Mouse (Mus musculus) stomach, embryonic 16.5 days (tissue): Measurements from ENCODE around the gene Adora2b. TPM values are rescaled to one million over a fixed set of nuclear protein-coding genes. Genes with fewer than 3 reads are reported as not detected.

Source experiments
- ATAC-seq: fragments of 200-750 bp; cut with Nextera tagmentation; 2 replicates; pipeline ENCODE4 v1.8.0; 2017; ENCODE audit warnings: moderate number of reproducible peaks, moderate TSS enrichment; ENCODE audit not compliant: insufficient read depth, low FRiP score
- H3K27ac ChIP-seq: fragments of 300-500 bp; sonication (generic); 2 replicates; pipeline ENCODE4 v1.5.1; 2014; ENCODE audit warnings: low read length
- H3K27me3 ChIP-seq: fragments of 300-500 bp; sonication (generic); 2 replicates; pipeline ENCODE4 v1.6.1; 2014; ENCODE audit warnings: low read length, control low read depth, mixed read lengths; ENCODE audit not compliant: control insufficient read depth, insufficient read depth
- H3K36me3 ChIP-seq: fragments of 300-500 bp; sonication (generic); 2 replicates; pipeline ENCODE4 v1.6.1; 2014; ENCODE audit warnings: low read length; ENCODE audit not compliant: control insufficient read depth, insufficient read depth
- H3K4me1 ChIP-seq: fragments of 300-500 bp; sonication (generic); 2 replicates; pipeline ENCODE4 v1.6.1; 2014; ENCODE audit warnings: low read length, control low read depth, mixed read lengths; ENCODE audit not compliant: control insufficient read depth, insufficient read depth
- H3K4me2 ChIP-seq: fragments of 300-500 bp; sonication (generic); 2 replicates; pipeline ENCODE4 v1.6.1; 2014; ENCODE audit warnings: low read depth, low read length, mixed read lengths
- H3K4me3 ChIP-seq: fragments of 300-500 bp; sonication (generic); replicated peaks from 2 replicates; pipeline ENCODE4 v1.5.1; 2014; ENCODE audit warnings: mild to moderate bottlenecking, low read length
- H3K9ac ChIP-seq: fragments of 300-500 bp; sonication (generic); 2 replicates; pipeline ENCODE4 v1.6.1; 2014; ENCODE audit warnings: low read length
- H3K9me3 ChIP-seq: fragments of 300-500 bp; sonication (generic); replicated peaks from 2 replicates; pipeline ENCODE4 v1.6.1; 2016; ENCODE audit warnings: low read length, control low read depth; ENCODE audit not compliant: control insufficient read depth
- WGBS: fragments of 180-500 bp; shearing (Covaris S2); extraction: QIAGEN DNeasy Blood & Tissue Kit; methylation state at CpG from one replicate; pipeline ENCODE4 v1.1.7; 2014; 5-methylcytosine and 5-hydroxymethylcytosine counted together
- polyA plus RNA-seq: library from polyadenylated mRNA; unstranded; fragments of >200 nt; fragmentation: Nextera tagmentation; extraction: Ambion mirVana; gene quantifications from 2 replicates; pipeline ENCODE4 v1.2.1, GENCODE M21; 2015

Gene Adora2b
- polyA plus RNA-seq, result 7.9 and 8.1 TPM in 2 replicates

DNA sequence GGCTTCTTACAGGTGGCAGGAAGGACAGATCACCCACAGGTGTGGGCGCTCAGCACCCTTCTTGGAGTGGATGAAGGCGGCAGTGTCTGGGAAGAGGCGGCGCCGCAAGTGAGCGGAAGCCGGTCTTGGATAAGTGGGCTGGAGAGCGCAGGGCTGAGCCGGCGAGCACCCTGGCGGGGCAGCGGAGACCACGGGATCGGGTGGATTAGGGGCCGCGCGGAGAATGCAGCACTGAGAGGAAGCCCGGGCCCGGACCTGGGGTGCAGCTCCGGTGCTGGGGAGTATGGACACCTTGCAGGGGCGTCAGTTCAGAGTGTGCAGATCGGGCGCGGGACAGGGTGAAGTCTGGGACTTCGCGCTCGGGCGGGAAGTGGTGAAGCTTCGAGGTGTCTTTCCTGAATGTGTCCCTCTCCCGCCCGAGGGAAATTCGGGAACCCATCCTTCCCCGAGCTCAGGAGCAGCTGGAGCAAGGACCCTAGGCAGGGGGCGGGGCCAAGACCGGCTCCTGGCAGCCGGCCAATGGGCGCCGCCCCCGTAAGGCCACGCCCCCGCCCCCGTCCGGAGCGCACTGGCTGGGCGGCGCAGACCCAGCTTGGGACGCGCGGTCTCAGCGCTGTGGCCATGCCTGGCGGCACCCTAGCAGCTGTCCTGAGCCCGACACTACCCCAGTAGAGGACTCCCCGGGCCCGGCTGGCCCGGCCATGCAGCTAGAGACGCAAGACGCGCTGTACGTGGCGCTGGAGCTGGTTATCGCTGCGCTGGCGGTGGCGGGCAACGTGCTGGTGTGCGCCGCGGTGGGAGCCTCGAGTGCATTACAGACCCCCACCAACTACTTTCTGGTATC, at the start of gene Adora2b:
Gene Adora2b, plus strand, starts transcription at position 584 of the 844 bp plus-strand sequence.
- Histone ChIP-seq H3K4me3 (peak within 1 kb of the TSS; percentile 54), H3K9me3 (no peaks in the 10 kb centered on the region), H3K27ac (no peak within 1 kb of the TSS), H3K27me3 (peaks cover 8% of the 10 kb centered on the region; the same call in 1 of the 2 replicates), H3K36me3 (no peaks in the 10 kb centered on the region), H3K4me1 (peaks cover 16% of the 10 kb centered on the region; the same call in 1 of the 2 replicates), H3K4me2 (peak within 1 kb of the TSS; percentile 99), H3K9ac (peak within 1 kb of the TSS; percentile 66)
- peak; percentile 87 for ATAC-seq
- under 1% methylated on average over 69 of the region's 69 CpGs for WGBS

DNA sequence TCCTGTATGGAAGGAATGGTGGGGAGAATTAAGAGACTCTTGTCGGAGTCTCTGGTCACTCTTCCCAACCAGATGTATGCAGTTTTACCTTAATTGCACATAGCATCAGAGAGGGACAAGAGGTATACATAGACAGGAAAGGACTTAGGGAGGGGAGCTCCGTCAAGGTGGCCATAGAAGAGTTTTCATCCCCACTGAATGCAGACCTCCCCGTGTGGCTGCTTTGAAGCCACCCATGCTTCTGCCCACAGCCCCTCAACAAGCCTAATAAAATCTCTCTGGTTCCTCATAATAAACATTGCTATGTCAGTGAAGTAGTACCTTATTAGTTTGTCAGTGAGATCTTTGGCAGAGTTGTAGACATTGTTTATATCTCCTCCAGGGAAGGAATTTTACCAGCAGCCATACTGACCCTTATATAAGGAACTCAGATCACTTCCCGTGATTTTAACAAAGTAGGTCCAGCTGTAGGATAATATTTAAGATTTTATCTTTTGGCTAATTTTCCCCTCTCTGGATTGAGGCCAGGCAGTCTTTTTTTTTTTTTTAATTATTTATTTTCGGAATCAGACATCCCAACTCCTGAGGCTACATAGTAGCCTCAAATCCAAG, 47.8 kb upstream of the Adora2b start:
- no peak overlapping the region for H3K27ac ChIP-seq
- no peak overlapping the region for H3K4me2 ChIP-seq
- H3K4me1 ChIP-seq, result no peaks in the 10 kb centered on the region
- 46% methylated on average over 5 of the region's 5 CpGs for WGBS
- no peaks in the 10 kb centered on the region for H3K9me3 ChIP-seq
- H3K36me3 ChIP-seq, result no peaks in the 10 kb centered on the region
- H3K9ac ChIP-seq, result no peak overlapping the region
- no peak for ATAC-seq
- H3K4me3 ChIP-seq, result no peak overlapping the region
- no peaks in the 10 kb centered on the region for H3K27me3 ChIP-seq

DNA sequence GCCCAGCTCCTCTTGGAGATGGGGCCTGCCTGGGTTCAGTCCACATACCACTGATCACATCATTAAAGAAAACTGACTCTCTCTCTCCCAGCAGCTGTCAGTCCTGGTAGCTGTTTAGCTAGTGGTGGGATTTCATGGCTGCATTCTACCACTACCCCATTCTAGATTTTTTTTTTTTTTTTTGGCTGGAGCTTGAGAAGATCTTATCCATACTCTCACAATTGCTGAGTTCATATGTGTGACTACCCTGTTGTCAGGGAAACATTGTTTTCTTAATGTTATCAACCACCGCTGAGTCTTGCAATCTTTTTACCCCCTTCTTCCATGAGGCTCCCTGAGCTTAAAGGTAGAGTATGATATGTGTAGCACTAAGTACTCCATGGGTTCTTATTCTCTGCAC, 46.1 kb upstream of the Adora2b start:
- WGBS, result 85% methylated on average over 1 of the region's 1 CpGs
- Histone ChIP-seq H3K27ac (no peak overlapping the region), H3K36me3 (no peaks in the 10 kb centered on the region), H3K4me1 (no peaks in the 10 kb centered on the region), H3K4me3 (no peak overlapping the region), H3K9me3 (no peaks in the 10 kb centered on the region), H3K27me3 (no peaks in the 10 kb centered on the region), H3K4me2 (no peak overlapping the region), H3K9ac (no peak overlapping the region)
- ATAC-seq, result no peak

DNA sequence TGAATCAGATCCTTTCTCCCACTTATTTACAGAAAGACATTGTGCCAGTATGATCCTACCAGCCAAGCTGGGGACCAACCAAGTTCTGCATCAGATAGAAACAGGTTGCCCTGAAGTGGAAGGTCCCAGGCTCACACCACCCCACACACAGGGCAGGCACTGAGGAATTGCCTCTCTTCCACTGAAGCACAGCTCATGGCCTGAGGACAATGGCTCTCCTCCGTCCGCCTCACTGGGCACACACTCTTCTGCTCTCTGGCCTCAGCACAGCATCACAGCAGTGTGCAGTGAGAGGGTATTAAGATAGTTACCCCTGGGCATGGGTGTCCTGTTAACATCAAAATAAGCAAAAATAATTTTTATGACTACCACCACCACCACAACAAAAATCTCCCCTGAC, 39.7 kb upstream of the Adora2b start:
- Histone ChIP-seq H3K9ac (no peak overlapping the region), H3K4me1 (no peaks in the 10 kb centered on the region), H3K27ac (no peak overlapping the region), H3K36me3 (no peaks in the 10 kb centered on the region), H3K4me3 (no peak overlapping the region), H3K27me3 (no peaks in the 10 kb centered on the region), H3K9me3 (no peaks in the 10 kb centered on the region), H3K4me2 (no peak overlapping the region)
- WGBS, result 92% methylated on average over 2 of the region's 2 CpGs
- ATAC-seq, result no peak; the same call in 1 of the 2 replicates

DNA sequence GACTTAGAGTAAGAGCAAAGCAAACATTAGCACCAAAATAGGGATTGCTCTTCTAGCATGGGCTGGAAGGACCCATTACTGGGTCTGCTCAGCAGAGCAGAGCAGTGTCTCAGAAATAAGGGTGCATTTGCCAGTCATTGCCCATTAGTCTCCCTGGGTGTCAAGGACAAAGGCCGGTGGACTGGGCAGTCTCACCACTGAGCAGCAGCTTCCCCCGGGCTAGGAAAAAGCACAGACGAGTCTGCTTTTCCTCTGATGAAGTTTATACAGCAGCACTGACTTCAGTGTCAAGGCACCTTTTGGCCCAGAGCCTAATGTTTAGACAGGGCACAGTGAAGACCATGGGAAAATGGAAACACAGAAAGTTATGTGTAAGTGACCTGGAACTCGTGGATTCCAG, 38.9 kb upstream of the Adora2b start:
- Histone ChIP-seq H3K4me2 (no peak overlapping the region), H3K9me3 (no peaks in the 10 kb centered on the region), H3K36me3 (no peaks in the 10 kb centered on the region), H3K4me3 (no peak overlapping the region), H3K27me3 (no peaks in the 10 kb centered on the region), H3K27ac (no peak overlapping the region), H3K9ac (no peak overlapping the region), H3K4me1 (no peaks in the 10 kb centered on the region)
- 43% methylated on average over 4 of the region's 4 CpGs for WGBS
- ATAC-seq, result no peak

DNA sequence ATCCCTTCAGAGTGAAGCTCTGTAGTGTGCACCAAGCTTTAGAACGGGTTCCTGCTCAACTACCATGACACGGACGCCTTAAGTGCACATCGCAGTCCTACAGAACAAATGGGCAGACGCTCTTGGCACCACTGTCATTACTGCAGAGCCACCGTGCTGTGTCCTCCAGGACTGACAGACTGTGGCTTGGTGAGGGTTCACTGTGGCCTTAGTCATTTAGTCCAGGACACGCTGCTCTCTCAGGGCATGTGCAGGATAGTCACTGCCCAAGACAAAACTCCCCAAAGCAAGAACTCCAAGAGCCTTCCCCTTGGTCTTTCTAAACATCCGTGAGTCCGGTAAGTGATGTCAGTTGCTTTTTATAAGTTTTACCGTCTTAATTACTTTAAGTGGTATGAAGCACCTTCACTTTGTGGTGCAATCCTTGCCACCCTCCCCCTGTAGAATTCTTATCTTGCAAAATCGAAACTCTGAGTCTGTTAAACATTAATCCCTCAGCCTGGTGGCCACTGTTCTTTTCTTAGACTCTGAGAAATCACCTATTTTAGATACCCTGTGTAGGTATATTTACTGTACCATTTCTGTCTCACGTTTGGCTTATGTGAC, 35.3 kb upstream of the Adora2b start:
- no peak overlapping the region for H3K27ac ChIP-seq
- no peak overlapping the region for H3K4me2 ChIP-seq
- H3K27me3 ChIP-seq, result no peaks in the 10 kb centered on the region
- ATAC-seq, result no peak
- H3K9ac ChIP-seq, result no peak overlapping the region
- no peaks in the 10 kb centered on the region for H3K9me3 ChIP-seq
- WGBS, result 78% methylated on average over 12 of the region's 12 CpGs
- no peaks in the 10 kb centered on the region for H3K36me3 ChIP-seq
- H3K4me3 ChIP-seq, result no peak overlapping the region
- no peaks in the 10 kb centered on the region for H3K4me1 ChIP-seq

DNA sequence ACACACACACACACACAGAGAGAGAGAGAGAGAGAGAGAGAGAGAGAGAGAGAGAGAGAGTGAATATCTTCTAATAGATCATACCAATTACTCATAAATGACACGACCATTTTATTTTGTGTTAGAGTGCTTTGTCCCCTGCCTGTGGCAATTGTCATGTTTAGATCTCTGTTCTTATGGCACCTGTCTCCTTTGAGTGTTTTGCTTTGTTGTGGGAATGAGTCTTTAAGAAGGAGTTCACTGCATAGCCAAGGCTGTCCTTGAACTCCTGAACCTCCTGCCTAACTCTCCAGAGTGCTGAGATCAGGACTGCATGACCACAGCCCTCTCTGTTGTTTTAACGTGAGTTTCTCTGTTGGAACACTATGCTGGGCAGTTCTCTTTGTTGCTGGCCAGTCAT, 33.7 kb upstream of the Adora2b start:
- no peak overlapping the region for H3K4me3 ChIP-seq
- WGBS, result 72% methylated on average over 2 of the region's 2 CpGs
- no peak for ATAC-seq
- no peaks in the 10 kb centered on the region for H3K4me1 ChIP-seq
- H3K27ac ChIP-seq, result no peak overlapping the region
- H3K9ac ChIP-seq, result no peak overlapping the region
- H3K4me2 ChIP-seq, result no peak overlapping the region
- no peaks in the 10 kb centered on the region for H3K27me3 ChIP-seq
- no peaks in the 10 kb centered on the region for H3K9me3 ChIP-seq
- H3K36me3 ChIP-seq, result no peaks in the 10 kb centered on the region

DNA sequence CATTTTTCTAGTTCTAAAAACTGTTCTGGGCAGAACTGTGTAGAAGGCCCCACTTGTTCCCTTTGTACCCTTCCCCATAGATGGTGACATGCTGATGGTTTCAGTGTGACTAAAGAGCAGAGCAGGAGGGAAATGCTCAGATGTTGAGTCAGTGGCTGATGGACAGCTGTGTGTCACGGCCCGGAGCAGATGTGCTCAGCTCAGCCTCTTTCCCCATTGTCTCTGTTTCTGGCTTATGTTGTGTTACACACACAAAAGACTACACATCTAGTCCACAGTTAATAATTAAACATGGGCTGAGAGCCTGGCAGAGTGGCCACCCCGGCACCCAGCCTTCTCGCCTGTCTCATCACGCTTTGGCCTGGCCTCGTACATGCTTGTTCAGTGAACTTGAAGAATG, 31.0 kb upstream of the Adora2b start:
- Histone ChIP-seq H3K9ac (no peak overlapping the region), H3K4me1 (no peaks in the 10 kb centered on the region), H3K4me3 (no peak overlapping the region), H3K27me3 (no peaks in the 10 kb centered on the region), H3K36me3 (no peaks in the 10 kb centered on the region), H3K27ac (no peak overlapping the region), H3K4me2 (no peak overlapping the region), H3K9me3 (no peaks in the 10 kb centered on the region)
- no peak for ATAC-seq
- 71% methylated on average over 6 of the region's 6 CpGs for WGBS
